8 mouse cellular contexts compared by ENCODE assay signal in the genomic region with DNA sequence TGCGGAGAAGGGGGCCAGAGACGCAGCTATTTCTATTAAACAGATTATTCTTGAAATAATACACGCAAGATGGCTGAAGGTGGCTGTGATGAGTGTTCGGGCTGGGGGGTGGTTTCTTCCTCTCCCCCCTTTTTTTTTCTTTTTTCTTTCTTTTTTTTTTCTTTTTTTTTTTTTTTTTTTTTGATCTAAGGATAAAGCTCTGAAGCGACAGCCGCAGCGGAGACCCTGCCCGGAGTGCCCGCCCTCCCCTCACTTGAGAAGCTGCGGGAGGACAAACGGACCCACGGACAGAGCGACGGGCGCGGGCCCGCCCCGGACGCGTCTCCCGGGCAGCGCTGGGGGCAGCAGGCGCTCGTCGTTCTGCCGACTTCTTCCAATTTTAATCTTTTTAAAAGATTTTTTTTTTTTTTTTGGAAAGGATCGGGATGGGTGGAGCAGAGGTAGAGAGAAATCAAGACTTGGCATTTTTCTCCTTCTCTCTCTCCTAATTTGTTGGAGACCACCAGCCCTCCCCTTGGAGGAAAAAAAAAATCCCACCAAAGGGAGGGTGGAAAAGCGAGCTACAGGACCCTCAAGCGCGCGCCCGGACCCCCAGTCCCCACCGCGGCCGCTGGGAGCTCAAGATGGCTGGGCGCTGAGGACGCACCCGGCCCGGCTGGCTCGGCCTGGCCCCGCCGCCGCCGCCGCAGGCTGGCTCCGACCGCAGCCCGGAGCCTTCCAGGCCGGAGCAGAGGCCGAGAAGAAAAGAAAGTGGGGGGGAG. TPM values are rescaled to one million over a fixed set of nuclear protein-coding genes. Genes with fewer than 3 reads are reported as not detected.
DNase-seq lines count a peak whose midpoint lies in the region; ATAC-seq and TF ChIP-seq lines count a peak whose summit lies in the region.

No protein-coding gene starts in this region.

- peak overlapping the region; percentile 95 for H3K4me2 ChIP-seq in heart, embryonic 16.5 days (ENCODE audit: low read depth, low read length)

- peak overlapping the region; percentile 99 for H3K27ac ChIP-seq in heart, embryonic 16.5 days (ENCODE audit: low read length)
- H3K27ac ChIP-seq in liver, adult 2 months (replicated peaks; ENCODE audit: insufficient read depth, low read depth, low read length), result peak overlapping the region; percentile 99
- peak overlapping the region; percentile 100 for H3K27ac ChIP-seq in small intestine, adult 2 months (ENCODE audit: insufficient read depth, low read depth, low read length)

- no peaks in the 10 kb centered on the region for H3K9me3 ChIP-seq in heart, embryonic 16.5 days (replicated peaks; ENCODE audit: control insufficient read depth, low read length)

- H3K9ac ChIP-seq in heart, embryonic 16.5 days (ENCODE audit: low read length), result peak overlapping the region; percentile 96
- H3K9ac ChIP-seq in liver, adult 2 months (ENCODE audit: low read depth, low read length), result peak overlapping the region; percentile 95

- peak overlapping the region; percentile 95 for H3K4me3 ChIP-seq in heart, embryonic 16.5 days (ENCODE audit: low read length)
- H3K4me3 ChIP-seq in liver, adult 2 months (ENCODE audit: insufficient read depth, low read depth, low read length), result peak overlapping the region; percentile 75
- H3K4me3 ChIP-seq in small intestine, adult 2 months (ENCODE audit: low read depth, low read length), result peak overlapping the region; percentile 73

- H3K4me1 ChIP-seq in heart, embryonic 16.5 days (ENCODE audit: control insufficient read depth, insufficient read depth, low read length), result peaks cover 17% of the 10 kb centered on the region
- H3K4me1 ChIP-seq in liver, adult 2 months (ENCODE audit: control insufficient read depth, insufficient read depth, low read length), result peaks cover 10% of the 10 kb centered on the region
- H3K4me1 ChIP-seq in small intestine, adult 2 months (ENCODE audit: control insufficient read depth, insufficient read depth, insufficient read length, low read length), result peaks cover 6% of the 10 kb centered on the region

- peak; percentile 51 for DNase-seq in layer of hippocampus, adult 11-12 months (ENCODE audit: low spot score)
- DNase-seq in layer of hippocampus, adult 9-10 months (ENCODE audit: low spot score), result no peak
- peak; percentile 70 for DNase-seq in MN1 (ENCODE audit: low spot score)
- DNase-seq in embryo, embryonic 10.5 days (ENCODE audit: low spot score), result peak; percentile 83
- peak; percentile 30 for DNase-seq in liver, adult 2 months (ENCODE audit: extremely low read depth, low read depth, low spot score)
- no peak for DNase-seq in urinary bladder, postnatal 25 days (ENCODE audit: low spot score)

- WGBS in heart, embryonic 16.5 days, result under 1% methylated on average over 48 of the region's 50 CpGs
- WGBS in liver, adult 2 months, result 0% methylated on average over 38 of the region's 50 CpGs
- WGBS in small intestine, adult 2 months, result under 1% methylated on average over 43 of the region's 50 CpGs

- TF ChIP-seq CTCF in liver, adult 2 months (IDR thresholded peaks at IDR 0.05; ENCODE audit: low read depth, low read length), result no peak
- TF ChIP-seq CTCF in small intestine, adult 2 months (IDR thresholded peaks at IDR 0.05; ENCODE audit: extremely low read depth, insufficient read length, insufficient replicate concordance, low read depth, low read length), result no peak

- peak; percentile 48; the same call in 1 of the 2 replicates for TF ChIP-seq POLR2A in liver, adult 2 months (IDR thresholded peaks at IDR 0.05; ENCODE audit: extremely low read depth, insufficient read depth, low read length)
- peak; percentile 36; the same call in 1 of the 2 replicates for TF ChIP-seq POLR2A in small intestine, adult 2 months (IDR thresholded peaks at IDR 0.05; ENCODE audit: low read depth, low read length)

- peaks cover 24% of the 10 kb centered on the region; the same call in 1 of the 2 replicates for H3K79me2 ChIP-seq in liver, adult 2 months (ENCODE audit: control insufficient read depth, insufficient read depth, low read length)

- no peaks in the 10 kb centered on the region for H3K27me3 ChIP-seq in heart, embryonic 16.5 days (ENCODE audit: control insufficient read depth, insufficient read depth, low read length)
- no peaks in the 10 kb centered on the region for H3K27me3 ChIP-seq in liver, adult 2 months (ENCODE audit: control insufficient read depth, insufficient read depth, low read length)
- H3K27me3 ChIP-seq in small intestine, adult 2 months (ENCODE audit: control insufficient read depth, insufficient read depth, low read length), result no peaks in the 10 kb centered on the region

- no peaks in the 10 kb centered on the region for H3K36me3 ChIP-seq in heart, embryonic 16.5 days (ENCODE audit: control insufficient read depth, insufficient read depth)
- no peaks in the 10 kb centered on the region for H3K36me3 ChIP-seq in liver, adult 2 months (ENCODE audit: control insufficient read depth, insufficient read depth, low read length)
- H3K36me3 ChIP-seq in small intestine, adult 2 months (ENCODE audit: control insufficient read depth, insufficient read depth, low read length), result peaks cover 2% of the 10 kb centered on the region; the same call in 1 of the 2 replicates

- peak; percentile 1 for ATAC-seq in heart, embryonic 16.5 days (replicated peaks; ENCODE audit: extremely low read depth, insufficient read depth, low FRiP score)

RNA-seq across cellular contexts. Expression of gene Trim8, which starts 0.7 kb away (rescaled TPM):
- polyA plus RNA-seq in heart, embryonic 16.5 days (2015; fragmentation: Nextera tagmentation; extraction: Ambion mirVana), result 17.0 and 19.4 TPM in 2 replicates
- 7.3 and 9.9 TPM in 2 replicates for total RNA-seq in liver, adult 2 months (2014; rRNA removed)
- 17.7 and 20.0 TPM in 2 replicates for polyA plus RNA-seq in liver, adult 2 months (2012; rRNA removed)
- polyA plus RNA-seq in small intestine, adult 2 months (2012; rRNA removed), result 42.3 and 54.8 TPM in 2 replicates

Comparison
In these comparisons a context has a peak if more than half of its experiments do, and no peak if none do; other contexts are left out.
1. DNase-seq: peak in layer of hippocampus, adult 11-12 months (single experiment), MN1 (single experiment), embryo, embryonic 10.5 days (single experiment) and liver, adult 2 months (single experiment); none in layer of hippocampus, adult 9-10 months (single experiment) and urinary bladder, postnatal 25 days (single experiment).
2. Peak in every context shown above with its lines, with median percentiles within 50 percentile points of each other: H3K27ac ChIP-seq and H3K4me3 ChIP-seq.